Mouse (Mus musculus) megakaryocyte, embryonic 14.5 days (primary cell): ENCODE results near the gene Nek11.

Experiments used
- FLI1 ChIP-seq: IDR thresholded peaks from 2 replicates; pipeline ENCODE4 v1.6.1; 2012; ENCODE audit warnings: low read length, inconsistent platforms, mixed read lengths
- GATA1 ChIP-seq: IDR thresholded peaks from 3 replicates; pipeline ENCODE4 v1.6.1; 2012; ENCODE audit warnings: mixed read lengths, low read length, inconsistent platforms, borderline replicate concordance

DNA sequence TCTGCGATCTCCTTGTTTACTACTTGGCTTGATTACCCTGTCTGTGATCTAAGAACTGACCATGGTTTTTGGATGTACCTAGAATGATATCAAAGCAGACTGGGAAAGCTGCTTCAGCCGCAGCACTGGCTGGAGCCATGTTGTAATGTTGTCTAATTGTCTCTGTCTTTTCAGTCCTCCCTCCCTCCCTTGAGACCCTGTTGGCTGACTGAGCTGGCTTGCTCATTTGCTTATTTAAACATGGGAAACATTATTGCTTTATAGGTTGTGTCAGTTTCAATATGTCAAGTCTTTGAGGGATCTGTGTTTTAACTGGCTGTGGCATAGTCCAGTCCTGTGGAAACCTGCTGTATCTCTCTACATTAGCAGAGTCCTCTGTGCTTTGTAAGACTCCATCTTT, 132.2 kb downstream of the Nek11 start:
- TF ChIP-seq GATA1 (no peak), FLI1 (no peak)
